Mouse (Mus musculus) neural tube, embryonic 14.5 days (tissue): ENCODE measurements around the gene Ugt1a2. TPM values are rescaled to one million over a fixed set of nuclear protein-coding genes. Genes with fewer than 3 reads are reported as not detected.

Experiments
- ATAC-seq: fragments of 200-750 bp; cut with Nextera tagmentation; 2 replicates; pipeline ENCODE4 v1.8.0; 2017; ENCODE audit warnings: low read depth, mild to moderate bottlenecking, moderate TSS enrichment, moderate library complexity
- H3K27ac ChIP-seq: fragments of 300-500 bp; sonication (generic); 2 replicates; pipeline ENCODE4 v1.5.1; 2014; ENCODE audit warnings: low read depth, mild to moderate bottlenecking, control low read depth, low read length, moderate library complexity, mixed read lengths
- H3K27me3 ChIP-seq: fragments of 300-500 bp; sonication (generic); 2 replicates; pipeline ENCODE4 v1.6.1; 2014; ENCODE audit warnings: low read length; ENCODE audit not compliant: control insufficient read depth, insufficient read depth
- H3K36me3 ChIP-seq: fragments of 300-500 bp; sonication (generic); 2 replicates; pipeline ENCODE4 v1.6.1; 2014; ENCODE audit warnings: low read length, mixed read lengths; ENCODE audit not compliant: control insufficient read depth, insufficient read depth
- H3K4me1 ChIP-seq: fragments of 300-500 bp; sonication (generic); 2 replicates; pipeline ENCODE4 v1.6.1; 2014; ENCODE audit warnings: low read length; ENCODE audit not compliant: control insufficient read depth, insufficient read depth
- H3K4me2 ChIP-seq: fragments of 300-500 bp; sonication (generic); 2 replicates; pipeline ENCODE4 v1.6.1; 2014; ENCODE audit warnings: mild to moderate bottlenecking, low read depth, low read length, control low read depth
- H3K4me3 ChIP-seq: fragments of 300-500 bp; sonication (generic); 2 replicates; pipeline ENCODE4 v1.5.1; 2014; ENCODE audit warnings: low read depth, low read length, control low read depth, mixed read lengths
- H3K9ac ChIP-seq: fragments of 300-500 bp; sonication (generic); replicated peaks from 2 replicates; pipeline ENCODE4 v1.6.1; 2014; ENCODE audit warnings: low read depth, mild to moderate bottlenecking, control low read depth, low read length, mixed read lengths
- H3K9me3 ChIP-seq: fragments of 300-500 bp; sonication (generic); 2 replicates; pipeline ENCODE4 v1.6.1; 2016; ENCODE audit warnings: low read length; ENCODE audit not compliant: control insufficient read depth
- WGBS: fragments of 180-500 bp; shearing (Covaris S2); extraction: QIAGEN DNeasy Blood & Tissue Kit; methylation state at CpG from one replicate; pipeline ENCODE4 v1.1.7; 2014; 5-methylcytosine and 5-hydroxymethylcytosine counted together
- polyA plus RNA-seq: library from polyadenylated mRNA; unstranded; fragments of >200 nt; fragmentation: Nextera tagmentation; extraction: Ambion mirVana; gene quantifications from 2 replicates; pipeline ENCODE4 v1.2.1, GENCODE M21; 2014

Ugt1a2 gene
- polyA plus RNA-seq, 1 experiment from 2014 or later: 0.15 TPM

- no peaks in the 10 kb centered on the region for H3K36me3 ChIP-seq
- 72% methylated on average over 10 of the region's 10 CpGs for WGBS
- H3K9me3 ChIP-seq: peaks cover 61% of the 10 kb centered on the region
- H3K9ac ChIP-seq: no peak overlapping the region
- ATAC-seq: no peak
- H3K27me3 ChIP-seq: no peaks in the 10 kb centered on the region
- H3K4me2 ChIP-seq: no peak overlapping the region
- no peak overlapping the region for H3K4me3 ChIP-seq
- no peaks in the 10 kb centered on the region for H3K4me1 ChIP-seq
- H3K27ac ChIP-seq: no peak overlapping the region
Observed at GRCm38 (mm10) chr1:88215466-88216380, 15.3 kb downstream of the Ugt1a2 start.

DNA sequence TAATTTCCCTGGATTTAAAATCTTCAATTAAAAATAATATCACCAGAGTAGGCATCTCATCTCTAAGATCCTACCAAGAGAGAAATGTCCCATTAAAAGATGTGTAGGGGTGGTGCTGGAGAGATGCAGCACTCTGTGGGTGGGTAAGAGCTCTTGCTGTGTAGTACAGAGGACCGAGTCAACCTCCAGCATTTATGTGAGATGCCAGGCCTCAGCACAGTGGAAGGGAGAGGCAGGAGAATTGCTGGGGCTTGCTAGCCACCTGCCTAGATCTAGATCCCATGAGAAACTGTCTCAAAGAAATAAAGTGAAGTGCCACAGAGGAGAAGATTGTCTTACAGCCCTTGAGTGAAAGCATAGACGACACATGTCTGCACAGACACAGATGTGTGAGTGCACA lies 16.1 kb downstream of the Ugt1a2 start:
- Histone ChIP-seq H3K27ac (no peak overlapping the region), H3K36me3 (no peaks in the 10 kb centered on the region), H3K4me1 (no peaks in the 10 kb centered on the region), H3K27me3 (no peaks in the 10 kb centered on the region), H3K4me3 (no peak overlapping the region), H3K4me2 (no peak overlapping the region), H3K9me3 (peaks cover 57% of the 10 kb centered on the region), H3K9ac (no peak overlapping the region)
- ATAC-seq: no peak
- 62% methylated on average over 2 of the region's 2 CpGs for WGBS

DNA sequence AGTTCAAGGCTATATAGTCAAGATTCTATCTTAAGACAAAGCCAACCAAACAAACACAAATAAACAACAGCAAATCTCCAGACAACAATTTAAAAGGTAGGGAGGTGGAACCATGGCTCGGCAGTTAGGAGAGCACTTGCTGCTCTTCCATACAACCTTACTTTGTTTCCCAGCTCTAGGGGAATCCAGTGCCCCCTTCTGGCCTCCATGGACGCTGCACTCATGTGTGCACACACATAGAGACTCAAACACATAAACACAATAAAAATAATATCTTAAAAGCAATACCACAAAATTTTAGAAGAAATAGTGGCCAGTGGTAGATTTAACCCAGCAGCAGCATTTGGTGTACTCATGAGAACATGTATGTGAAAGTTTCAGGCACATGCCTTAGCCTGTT lies 16.7 kb downstream of the Ugt1a2 start:
- no peak overlapping the region for H3K9ac ChIP-seq
- 68% methylated on average over 2 of the region's 2 CpGs for WGBS
- H3K4me2 ChIP-seq: no peak overlapping the region
- no peak overlapping the region for H3K27ac ChIP-seq
- no peak for ATAC-seq
- no peak overlapping the region for H3K4me3 ChIP-seq
- no peaks in the 10 kb centered on the region for H3K36me3 ChIP-seq
- no peaks in the 10 kb centered on the region for H3K4me1 ChIP-seq
- no peaks in the 10 kb centered on the region for H3K27me3 ChIP-seq
- H3K9me3 ChIP-seq: peaks cover 54% of the 10 kb centered on the region

GRCm38 (mm10) chr1:88217576-88217975 lies 17.2 kb downstream of the Ugt1a2 start:
- WGBS: 45% methylated on average over 3 of the region's 3 CpGs
- no peak for ATAC-seq
- no peak overlapping the region for H3K4me2 ChIP-seq
- H3K9me3 ChIP-seq: peaks cover 52% of the 10 kb centered on the region
- H3K36me3 ChIP-seq: no peaks in the 10 kb centered on the region
- no peaks in the 10 kb centered on the region for H3K27me3 ChIP-seq
- H3K4me1 ChIP-seq: no peaks in the 10 kb centered on the region
- no peak overlapping the region for H3K9ac ChIP-seq
- no peak overlapping the region for H3K4me3 ChIP-seq
- no peak overlapping the region for H3K27ac ChIP-seq

GRCm38 (mm10) chr1:88218051-88218450 lies 17.6 kb downstream of the Ugt1a2 start:
- Histone ChIP-seq H3K36me3 (no peaks in the 10 kb centered on the region), H3K4me2 (no peak overlapping the region), H3K4me1 (no peaks in the 10 kb centered on the region), H3K4me3 (no peak overlapping the region), H3K9ac (no peak overlapping the region), H3K27me3 (no peaks in the 10 kb centered on the region), H3K9me3 (peaks cover 47% of the 10 kb centered on the region), H3K27ac (no peak overlapping the region)
- 75% methylated on average over 9 of the region's 9 CpGs for WGBS
- ATAC-seq: no peak

- Histone ChIP-seq H3K4me3 (no peak overlapping the region), H3K27ac (no peak overlapping the region), H3K36me3 (no peaks in the 10 kb centered on the region), H3K9me3 (peaks cover 41% of the 10 kb centered on the region), H3K4me2 (no peak overlapping the region), H3K9ac (no peak overlapping the region), H3K27me3 (no peaks in the 10 kb centered on the region), H3K4me1 (no peaks in the 10 kb centered on the region)
- no peak for ATAC-seq
- WGBS: 52% methylated on average over 4 of the region's 4 CpGs
Observed at GRCm38 (mm10) chr1:88218591-88218990, 18.2 kb downstream of the Ugt1a2 start.

- ATAC-seq: no peak
- Histone ChIP-seq H3K27me3 (no peaks in the 10 kb centered on the region), H3K36me3 (no peaks in the 10 kb centered on the region), H3K27ac (no peak overlapping the region), H3K4me3 (no peak overlapping the region), H3K4me2 (no peak overlapping the region), H3K9ac (no peak overlapping the region), H3K9me3 (peaks cover 37% of the 10 kb centered on the region), H3K4me1 (no peaks in the 10 kb centered on the region)
- WGBS: 16% methylated on average over 1 of the region's 1 CpGs
Observed at GRCm38 (mm10) chr1:88219054-88219453, 18.7 kb downstream of the Ugt1a2 start.

GRCm38 (mm10) chr1:88220336-88220735 lies 19.9 kb downstream of the Ugt1a2 start:
- Histone ChIP-seq H3K9me3 (peaks cover 27% of the 10 kb centered on the region), H3K27me3 (no peaks in the 10 kb centered on the region), H3K4me3 (no peak overlapping the region), H3K4me2 (no peak overlapping the region), H3K36me3 (no peaks in the 10 kb centered on the region), H3K27ac (no peak overlapping the region), H3K9ac (no peak overlapping the region), H3K4me1 (no peaks in the 10 kb centered on the region)
- no peak for ATAC-seq

DNA sequence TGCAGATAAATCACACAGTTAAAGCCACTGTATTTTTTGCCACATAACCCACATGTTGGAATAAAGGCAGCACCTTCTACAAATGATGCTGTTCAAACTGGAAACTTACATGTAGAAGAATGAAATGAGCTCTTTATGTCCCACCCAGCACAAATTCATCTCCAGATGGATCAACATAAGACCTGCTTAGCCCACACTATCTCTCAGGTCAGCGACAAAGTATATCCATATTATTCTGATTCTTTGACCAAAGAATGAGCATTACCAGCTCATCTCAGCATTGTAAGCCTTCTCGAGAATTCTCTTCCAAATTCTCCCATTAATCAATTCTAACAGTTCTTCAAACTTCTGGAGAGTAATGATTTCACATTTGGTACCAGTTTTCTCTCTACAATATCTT lies 21.8 kb downstream of the Ugt1a2 start:
- Histone ChIP-seq H3K9me3 (peaks cover 29% of the 10 kb centered on the region), H3K4me1 (no peaks in the 10 kb centered on the region), H3K27ac (no peak overlapping the region), H3K4me3 (no peak overlapping the region), H3K4me2 (no peak overlapping the region), H3K9ac (no peak overlapping the region), H3K27me3 (no peaks in the 10 kb centered on the region), H3K36me3 (no peaks in the 10 kb centered on the region)
- 50% methylated on average over 2 of the region's 2 CpGs for WGBS
- ATAC-seq: no peak
